Mouse (Mus musculus) mesoderm, embryonic 11.5 days (tissue): ENCODE measurements around the gene Smyd3.

Source experiments
- DNase-seq: peaks from one replicate; pipeline ENCODE4 v3.0.0-alpha.2; 2012; ENCODE audit warnings: low read depth, low spot score

Gene Smyd3

DNA sequence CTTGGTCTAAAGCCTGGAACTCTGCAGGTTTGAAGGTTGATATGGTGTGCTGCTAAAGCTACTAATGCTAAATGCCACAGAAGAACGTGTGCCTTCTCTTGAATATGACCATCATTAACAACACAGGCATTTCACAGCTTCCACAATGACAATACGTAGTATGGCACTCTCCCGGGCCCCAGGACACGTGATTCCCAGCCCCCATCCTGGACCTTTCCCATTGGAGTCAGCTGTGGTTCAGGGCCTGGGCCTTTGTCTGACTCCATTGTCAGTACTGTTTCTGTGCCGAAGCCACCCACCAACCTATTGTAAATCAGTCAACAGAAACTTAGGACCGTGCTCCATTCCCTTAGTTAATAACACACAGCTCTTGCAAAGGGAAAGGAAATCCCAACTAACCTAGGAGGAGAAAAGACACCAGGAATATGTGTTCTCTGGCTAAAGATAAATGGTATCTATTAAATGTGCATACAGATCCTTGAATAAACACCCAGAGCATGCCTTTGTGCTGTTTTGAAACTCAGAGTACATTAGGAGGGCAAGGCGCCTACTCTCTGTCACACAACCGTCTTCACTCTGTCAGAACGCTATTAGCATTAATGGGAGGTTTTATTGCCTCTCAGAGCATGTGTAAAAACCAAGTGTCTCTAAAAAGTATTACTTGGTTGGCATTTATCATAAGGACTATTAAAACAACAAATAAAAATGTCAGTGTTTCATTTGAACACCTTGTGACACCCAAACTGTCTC, 397.4 kb downstream of the Smyd3 start:
- no peak for DNase-seq

DNA sequence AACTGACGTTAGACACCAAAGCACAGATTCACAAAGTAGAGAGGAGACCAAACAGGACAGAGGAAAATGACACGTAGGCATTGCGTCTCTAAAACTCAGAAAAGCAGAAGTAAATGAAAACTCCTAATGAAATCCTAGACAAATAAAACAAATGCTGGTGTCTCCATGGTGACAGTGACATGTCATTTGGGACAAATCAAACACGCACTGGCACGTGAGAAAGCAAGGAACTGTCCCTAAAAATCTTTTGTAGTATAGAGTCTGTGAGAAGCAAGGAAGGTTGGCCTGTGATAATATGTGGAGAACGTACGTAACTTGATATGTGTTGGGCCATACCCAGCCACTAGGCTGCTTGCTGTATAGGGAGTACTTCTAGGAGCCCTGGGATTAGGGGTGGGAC, 399.2 kb downstream of the Smyd3 start:
- DNase-seq, result no peak

DNA sequence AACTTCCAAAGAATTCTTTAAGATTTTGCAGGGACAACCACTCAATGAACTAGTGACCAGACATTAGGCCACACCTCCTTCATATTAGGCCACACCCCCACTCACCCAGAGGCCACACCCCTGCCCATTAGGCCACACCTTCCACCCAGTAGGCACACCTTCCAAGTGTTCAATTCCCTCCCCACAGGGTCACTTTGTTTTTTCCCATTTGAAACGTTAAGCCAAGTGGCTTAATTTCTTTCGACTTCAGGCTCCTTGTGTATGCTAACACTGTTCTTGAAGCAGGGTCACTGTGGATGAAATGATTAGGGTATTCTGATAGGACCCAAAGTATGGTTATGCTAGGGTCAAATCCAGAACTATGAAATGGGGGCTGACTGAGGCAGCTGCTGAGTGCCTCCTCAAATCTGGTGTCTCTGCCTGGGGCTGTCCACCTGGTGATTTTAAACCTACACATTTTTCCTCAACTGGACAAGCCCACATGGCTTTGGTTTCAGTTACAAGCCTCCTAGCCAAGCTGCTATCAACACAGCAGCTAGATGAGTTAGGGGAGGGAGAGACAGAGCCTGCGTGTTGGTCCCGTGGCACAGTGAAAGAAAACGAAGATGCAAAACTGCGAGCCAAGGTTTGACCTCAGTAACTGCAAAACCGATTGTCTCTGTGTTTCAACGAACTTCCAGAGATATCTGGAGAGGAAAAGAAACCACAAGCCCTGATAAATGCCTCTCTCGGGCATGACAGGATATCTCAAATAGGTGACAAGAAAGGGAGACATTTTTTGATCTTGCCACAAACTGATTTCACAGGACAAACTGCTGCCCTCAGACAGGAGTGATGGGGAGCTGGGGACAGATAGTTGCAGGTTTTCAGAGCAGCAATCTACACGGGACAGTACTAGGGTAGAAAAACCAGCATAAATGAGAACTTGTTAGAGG, 400.8 kb downstream of the Smyd3 start:
- no peak for DNase-seq

DNA sequence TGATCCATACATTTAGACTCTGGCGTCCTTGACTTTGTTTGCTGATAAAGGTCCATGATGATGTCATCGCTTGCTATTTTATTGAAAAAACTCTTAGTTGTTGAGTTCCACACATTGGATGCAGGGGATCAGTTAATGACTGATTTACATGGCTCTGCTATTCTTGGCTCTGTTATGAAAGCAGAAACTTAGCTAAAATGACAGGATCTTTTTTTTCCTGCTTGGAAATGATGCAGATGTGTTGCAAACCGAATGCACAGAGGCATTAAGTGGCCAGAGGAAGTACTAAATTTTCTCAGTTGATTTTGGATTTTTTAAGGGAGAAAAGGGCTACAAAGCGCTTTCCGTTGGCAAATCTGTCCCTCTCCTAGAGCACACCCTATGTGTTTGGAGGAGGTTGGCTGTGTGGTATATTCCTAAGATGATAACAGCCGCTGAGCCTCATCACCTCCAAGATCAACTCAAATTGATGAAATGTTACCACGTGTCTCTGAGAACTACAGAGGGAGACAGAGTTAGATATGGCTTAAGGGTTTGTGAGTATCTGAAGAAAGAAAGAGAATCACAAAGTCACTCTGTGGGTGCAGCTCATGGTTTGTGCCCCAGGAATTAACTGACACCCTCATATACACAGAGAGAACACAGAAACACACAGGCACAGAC, 402.9 kb downstream of the Smyd3 start:
- no peak for DNase-seq

DNA sequence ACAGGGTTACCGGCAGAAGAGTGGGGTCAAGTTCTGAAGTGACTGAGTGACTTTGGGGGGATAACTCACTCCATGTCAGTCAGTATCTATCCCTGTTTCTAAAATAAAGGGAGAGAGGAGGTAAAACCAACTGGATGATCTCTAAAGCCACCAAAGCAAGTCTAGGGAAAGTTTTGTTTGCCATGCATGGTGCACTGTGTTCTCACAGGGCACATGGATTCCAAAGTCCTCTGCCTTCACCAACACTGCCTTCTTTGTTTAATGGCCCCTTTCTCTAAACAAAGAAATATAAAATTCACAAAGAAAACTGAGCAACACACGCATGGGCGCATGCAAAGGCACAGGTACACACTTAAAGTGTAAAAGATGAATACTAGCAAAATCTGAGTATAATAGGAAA, 403.5 kb downstream of the Smyd3 start:
- no peak for DNase-seq

DNA sequence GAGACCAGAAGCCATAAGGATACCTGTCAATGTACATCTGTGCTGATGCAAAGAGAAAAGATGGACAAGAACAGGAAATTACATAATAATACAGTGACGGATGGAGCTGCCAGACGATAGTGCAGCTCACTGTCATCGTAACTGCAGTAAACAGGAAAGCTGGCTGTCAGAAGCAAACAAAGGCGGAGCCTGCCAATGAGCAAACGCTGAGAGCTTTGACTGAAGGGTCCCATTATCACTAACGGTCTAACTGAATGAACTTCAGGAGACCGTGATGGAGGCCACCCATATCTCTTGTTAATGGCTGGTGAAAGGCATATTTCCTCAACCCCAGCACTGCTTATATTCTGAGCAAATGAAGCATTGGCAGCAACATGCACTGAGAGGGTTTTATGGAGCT, 409.1 kb downstream of the Smyd3 start:
- no peak for DNase-seq

DNA sequence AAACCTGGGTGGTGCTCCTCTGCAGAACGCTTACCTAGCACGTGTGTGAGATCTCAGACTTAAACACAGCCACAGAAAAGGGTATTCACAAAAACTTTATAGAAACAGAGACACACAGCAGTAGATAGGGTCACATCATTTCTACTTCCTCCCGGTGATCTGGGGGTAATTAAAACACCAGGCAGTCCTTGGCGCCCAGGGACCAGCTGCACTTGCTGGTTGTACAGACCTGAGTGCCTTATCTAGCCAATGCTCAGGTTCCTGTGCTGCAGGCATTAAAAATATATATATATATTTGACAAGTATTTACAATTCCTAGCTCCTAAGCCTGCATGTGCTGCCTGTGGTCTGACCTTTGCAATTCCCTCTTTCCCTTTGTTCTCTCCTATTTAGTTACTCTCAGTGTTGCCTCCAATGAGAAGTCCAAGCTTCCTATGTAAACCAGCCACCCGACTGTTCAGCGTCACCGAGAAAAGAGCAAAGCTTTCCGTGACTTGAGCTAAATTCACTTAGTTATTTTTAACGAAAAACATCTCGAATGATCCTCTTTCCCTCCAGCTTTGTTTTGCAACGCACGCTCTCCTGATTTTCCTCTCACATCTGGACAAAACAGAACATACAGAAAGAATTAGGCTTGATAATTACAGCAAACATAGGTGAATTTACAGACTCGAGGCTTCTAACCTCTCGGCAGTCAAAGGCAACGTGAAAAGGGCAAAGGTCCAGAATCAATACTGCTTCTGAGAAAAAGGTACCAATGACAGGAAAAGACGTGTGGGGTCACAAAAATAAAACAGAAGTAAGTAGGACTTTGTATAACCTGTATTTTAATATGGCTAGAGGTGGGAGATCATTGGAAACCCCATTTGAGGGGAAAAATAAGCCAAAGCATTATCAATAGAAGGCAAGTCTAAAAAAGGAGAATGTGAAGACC, 409.8 kb downstream of the Smyd3 start:
- no peak for DNase-seq

DNA sequence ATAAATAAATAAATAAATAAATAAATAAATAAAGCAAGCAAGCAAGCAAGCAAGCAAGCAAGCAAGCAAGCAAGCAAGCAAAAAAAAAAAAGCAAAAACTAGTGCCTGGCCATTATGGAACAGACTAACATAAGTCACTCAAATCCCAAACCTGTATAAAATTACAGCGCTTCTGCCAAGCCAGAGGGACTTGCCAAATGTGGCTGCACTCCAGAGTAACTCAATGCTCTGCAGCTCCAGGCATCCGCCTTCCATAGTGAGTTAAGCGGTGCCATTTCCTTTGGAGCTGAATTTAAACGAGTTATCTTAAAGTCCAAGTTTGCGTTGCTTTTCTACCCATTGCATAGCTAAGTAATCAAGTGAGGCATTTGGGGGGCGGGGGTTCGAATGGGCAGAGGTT, 410.6 kb downstream of the Smyd3 start:
- DNase-seq, result no peak

DNA sequence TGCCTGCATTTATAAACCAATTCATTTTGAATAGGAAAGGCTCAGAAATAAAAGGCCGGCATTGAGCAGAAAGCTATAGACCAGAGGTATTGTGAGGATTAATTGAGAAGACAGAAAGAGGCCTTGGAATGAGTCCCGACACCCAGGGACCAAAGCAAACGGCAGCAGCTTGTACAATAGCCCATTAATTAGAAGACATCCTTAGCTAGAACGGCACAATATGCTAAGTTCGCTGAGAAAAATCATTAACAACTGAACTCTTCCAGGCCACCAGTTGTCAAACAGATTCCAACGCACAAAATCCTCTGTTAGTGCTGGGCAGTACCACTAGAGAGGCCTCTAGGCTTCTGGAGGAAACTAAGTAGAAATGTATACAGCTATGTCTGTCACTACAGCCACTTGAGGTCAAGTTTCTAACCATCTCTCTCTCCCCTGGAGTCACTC, 411.1 kb downstream of the Smyd3 start:
- DNase-seq, result no peak

DNA sequence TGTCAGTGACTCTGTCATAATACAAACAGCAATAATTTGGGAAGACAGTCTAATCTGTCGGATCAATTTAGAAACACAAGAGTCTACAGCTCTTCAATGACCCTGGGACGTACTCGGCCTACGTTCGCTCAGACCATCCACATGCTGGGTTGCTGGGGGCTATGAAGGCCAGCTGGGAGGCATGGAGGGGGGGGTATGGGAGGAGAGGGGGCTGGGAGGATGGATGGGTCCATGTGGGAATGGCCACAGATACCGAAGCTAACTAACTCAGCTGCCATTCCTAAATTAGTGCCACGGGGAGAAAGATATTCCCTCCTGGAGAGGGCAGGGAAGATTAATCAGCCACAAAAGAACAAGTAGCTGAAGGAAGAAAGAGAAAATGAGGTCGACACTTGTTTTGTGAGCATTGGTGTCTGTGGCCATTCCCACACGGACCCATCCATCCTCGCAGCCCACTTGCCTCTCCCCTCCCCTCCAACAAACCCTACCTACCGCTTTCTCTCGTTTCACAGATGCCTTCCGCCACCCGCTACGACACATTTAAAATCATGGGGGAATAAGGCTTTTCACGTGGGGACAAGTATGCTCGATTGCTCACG, 411.6 kb downstream of the Smyd3 start:
- DNase-seq, result no peak

DNA sequence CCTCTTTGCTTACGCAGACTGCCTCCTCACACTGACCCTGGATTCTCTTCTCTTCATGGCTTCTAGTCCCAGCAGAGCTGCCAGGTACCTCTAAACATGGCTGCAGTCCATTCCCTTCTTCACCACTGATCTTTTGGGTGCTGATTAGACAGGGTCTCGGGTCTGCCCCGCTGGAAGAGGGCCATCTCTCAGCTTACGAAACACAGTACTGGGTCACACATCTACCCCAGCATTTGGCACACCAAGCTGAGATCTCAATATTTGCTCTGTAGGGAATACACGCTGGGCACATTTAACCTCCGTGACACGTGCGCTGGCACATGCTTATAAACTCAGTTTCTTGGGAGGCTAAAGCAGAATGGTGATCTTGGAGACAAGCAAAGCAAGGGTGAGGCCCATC, 413.4 kb downstream of the Smyd3 start:
- DNase-seq, result no peak

DNA sequence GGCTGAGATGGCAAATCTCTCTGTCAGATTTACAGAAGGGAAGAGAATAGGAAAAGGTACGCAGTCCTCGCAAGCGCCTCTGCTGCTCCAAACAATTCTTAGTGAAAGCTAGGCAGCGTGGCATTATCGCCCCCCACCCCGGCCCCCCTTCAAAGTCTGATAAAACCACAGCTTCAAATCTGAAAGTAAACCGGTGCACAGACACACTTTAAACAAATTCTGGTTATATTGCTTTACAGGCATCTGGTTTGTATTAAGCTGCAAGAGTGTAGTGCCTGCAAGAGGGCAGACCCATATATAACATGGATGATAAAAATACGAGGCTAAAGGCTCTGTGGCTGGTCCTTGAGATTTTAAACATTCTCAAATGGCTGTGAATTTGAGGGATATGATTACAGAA, 420.8 kb downstream of the Smyd3 start:
- no peak for DNase-seq

DNA sequence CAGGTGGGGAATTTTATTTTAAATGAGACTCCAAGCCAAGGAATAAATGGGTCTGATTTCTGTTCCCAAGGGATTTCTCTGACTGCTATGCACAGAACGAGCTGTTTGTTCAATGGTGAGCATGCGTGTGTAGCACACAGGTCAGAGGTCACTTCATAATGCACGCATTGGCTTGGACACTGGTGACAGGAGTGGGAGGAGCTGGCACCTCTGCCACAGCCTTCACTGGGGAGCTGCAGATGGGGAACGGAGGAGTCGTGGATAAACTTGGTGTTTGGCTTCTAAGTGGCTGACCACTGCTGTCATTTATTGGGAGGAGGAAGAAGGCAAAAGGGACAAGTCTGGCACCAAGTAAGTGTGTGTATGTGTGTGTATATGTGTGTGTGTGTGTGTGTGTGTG, 421.5 kb downstream of the Smyd3 start:
- DNase-seq, result no peak

DNA sequence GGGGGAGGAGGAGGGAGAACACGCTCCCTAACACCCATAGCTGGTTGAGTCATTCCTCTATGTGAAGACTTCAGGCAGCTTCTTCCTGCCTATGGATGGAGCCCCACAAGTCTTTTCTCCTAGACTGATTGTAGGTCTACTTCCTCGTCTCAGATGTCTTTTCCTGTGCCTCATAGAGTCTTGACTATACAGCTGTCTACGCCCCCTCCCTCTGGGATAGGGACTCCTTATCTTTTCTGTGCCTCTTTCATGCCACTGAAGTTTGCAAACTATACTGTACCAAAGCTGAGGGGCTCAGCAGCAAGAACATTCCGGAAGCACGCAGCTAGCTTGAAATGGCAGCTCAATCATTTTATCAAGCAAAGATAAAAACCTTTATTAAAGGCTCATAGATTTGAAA, 428.7 kb downstream of the Smyd3 start:
- no peak for DNase-seq

DNA sequence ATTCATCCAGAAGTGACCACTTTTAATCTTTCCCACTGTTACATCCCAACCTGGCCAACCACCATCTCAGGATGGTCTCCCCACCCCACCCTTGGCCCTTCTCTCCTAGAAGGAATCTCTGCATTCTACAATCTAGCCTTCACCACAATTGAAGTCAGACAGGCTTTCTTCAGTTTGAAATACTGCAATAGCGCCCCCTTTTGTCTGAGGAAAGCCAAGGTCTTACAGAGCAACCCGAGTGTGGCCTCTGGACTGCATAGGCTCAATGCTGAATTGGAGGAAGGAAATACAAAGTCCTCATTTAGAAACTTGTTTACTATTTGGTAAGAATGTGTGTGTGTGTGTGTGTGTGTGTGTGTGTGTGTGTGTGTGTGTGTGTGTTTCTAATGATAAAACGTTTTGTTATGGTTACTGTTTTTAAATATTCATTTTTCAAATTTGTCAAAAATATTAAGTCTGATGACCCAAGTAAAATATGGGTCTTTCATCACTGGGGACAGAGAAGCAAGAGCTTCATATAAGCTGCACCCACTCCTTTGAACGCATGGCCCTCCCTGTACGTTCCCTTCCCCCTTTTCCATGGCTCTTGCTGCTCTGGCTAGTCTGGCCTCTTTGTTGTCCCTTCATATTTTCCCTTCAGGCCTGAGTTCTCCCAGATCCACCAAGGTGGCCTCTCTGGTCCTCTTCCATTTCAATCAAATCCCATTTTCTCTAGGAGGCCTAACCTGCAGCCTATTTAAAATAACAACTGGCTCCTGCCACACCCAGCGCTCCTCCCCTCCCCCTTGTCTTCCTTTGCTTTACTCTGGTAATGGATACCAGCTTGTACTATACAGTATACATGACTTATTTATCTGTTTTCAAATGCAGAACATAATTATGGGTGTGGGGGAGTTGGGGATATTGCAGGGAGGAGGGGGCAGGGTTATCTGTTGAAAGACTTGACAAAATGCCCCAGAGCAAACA, 430.5 kb downstream of the Smyd3 start:
- peak; percentile 62 for DNase-seq

DNA sequence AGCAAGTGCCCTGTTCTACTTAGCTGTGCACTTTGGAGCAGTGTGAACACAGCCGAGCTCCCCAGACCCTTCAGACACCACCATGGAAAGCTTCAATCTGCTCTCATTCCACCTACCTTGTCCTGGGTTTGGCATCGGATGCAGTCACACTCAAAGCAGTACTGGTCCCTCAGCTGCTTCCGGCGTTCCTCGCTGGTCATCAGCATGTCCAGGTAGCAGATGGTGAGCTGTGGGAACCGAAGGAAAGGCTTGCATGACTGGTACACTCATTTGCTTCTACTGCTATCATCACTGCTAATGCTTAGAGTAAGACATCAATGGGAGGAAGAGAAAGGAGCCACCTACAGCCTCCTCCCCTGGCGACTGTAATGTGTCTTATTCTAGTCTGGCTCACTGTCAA, 431.6 kb downstream of the Smyd3 start:
- no peak for DNase-seq

DNA sequence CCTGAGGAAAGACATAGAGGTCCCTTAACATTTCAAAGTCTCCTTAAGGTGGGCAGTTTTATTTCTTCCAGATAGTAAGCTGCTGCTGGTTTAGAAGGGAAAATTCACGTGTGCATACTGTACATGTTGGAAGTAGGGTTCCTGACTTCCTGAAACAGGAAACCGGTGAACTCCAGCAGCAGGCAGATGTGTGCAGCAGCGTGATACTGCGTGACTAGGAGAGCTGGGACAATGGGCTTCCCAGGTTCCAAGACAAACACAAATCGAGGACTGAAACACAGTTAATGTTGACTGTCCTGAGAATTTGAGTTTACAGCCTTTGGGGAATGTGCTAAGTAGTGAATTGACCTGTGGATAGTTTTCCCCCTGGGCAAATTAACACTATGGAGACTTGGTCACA, 434.7 kb downstream of the Smyd3 start:
- DNase-seq, result no peak

DNA sequence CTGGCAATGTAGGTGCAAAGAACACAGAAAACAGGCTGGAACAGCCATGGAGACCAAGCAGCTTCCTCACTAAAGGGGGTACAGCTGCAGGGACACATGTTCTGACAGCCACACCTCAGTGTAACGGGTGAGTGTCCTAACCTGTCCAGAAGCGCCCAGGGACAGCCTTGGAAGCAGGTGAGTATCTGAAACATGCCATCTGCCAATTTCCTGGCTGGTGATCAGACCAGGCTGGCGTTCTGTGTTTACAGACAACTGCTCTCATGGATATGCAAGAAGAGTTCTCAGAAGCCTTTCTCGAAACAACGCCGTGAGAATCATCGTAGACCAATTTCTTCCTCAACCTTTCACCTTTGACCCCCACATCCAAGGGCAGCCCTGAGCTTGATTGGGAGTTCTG, 444.0 kb downstream of the Smyd3 start:
- DNase-seq, result no peak

DNA sequence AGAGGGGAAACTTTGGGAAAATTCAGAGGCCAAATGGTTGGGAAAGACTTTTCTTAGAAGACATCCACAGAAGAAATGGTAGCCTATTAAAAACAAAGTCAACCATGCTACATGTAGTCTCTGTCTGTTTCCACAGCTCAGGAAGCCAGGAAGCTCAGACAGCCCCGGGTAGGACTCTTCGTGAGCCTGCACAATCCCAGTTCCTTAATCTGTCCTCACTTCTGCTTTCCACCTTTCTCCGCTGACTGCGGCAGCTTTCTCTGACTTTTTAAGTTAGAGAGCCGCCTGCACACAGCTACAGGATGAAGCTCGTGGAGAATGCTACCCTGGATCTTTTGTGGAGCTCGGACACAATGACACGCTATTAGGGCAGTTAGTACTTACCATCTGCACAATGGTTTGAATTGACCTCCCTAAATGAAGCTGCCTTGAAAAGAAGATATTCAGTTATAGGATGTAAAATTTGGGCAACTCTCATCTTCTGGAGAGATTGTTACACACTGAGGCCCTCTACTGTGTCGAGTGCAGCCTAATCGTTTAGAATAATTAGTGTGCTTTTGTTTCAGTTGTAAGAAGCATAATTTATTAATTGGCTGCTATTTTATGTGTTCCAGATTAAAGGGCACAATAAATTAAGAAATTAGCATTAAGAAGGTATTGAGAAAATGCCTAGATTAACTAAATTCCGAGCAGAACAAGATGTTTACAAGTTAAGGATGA, 444.7 kb downstream of the Smyd3 start:
- DNase-seq, result no peak
